Mouse (Mus musculus) limb, embryonic 12.5 days (tissue): Measurements from ENCODE around the gene Usp30. TPM values are rescaled to one million over a fixed set of nuclear protein-coding genes. Genes with fewer than 3 reads are reported as not detected.

Source experiments
- ATAC-seq: fragments of 200-750 bp; cut with Nextera tagmentation; 2 replicates; pipeline ENCODE4 v1.8.0; 2017; ENCODE audit warnings: low read depth, moderate TSS enrichment; ENCODE audit not compliant: insufficient number of reproducible peaks, insufficient read depth, low FRiP score, low TSS enrichment
- H3K27ac ChIP-seq: fragments of 300-500 bp; sonication (generic); 2 replicates; pipeline ENCODE4 v1.5.1; 2016; ENCODE audit warnings: mild to moderate bottlenecking, moderate library complexity
- H3K27me3 ChIP-seq: fragments of 300-500 bp; sonication (generic); 2 replicates; pipeline ENCODE4 v1.6.1; 2016; ENCODE audit warnings: mild to moderate bottlenecking, moderate library complexity
- H3K36me3 ChIP-seq: fragments of 300-500 bp; sonication (generic); 2 replicates; pipeline ENCODE4 v1.6.1; 2016; ENCODE audit warnings: mild to moderate bottlenecking, moderate library complexity
- H3K4me1 ChIP-seq: fragments of 300-500 bp; sonication (generic); replicated peaks from 2 replicates; pipeline ENCODE4 v1.6.1; 2016
- H3K4me2 ChIP-seq: fragments of 300-500 bp; sonication (generic); 2 replicates; pipeline ENCODE4 v1.6.1; 2016; ENCODE audit warnings: mild to moderate bottlenecking, moderate library complexity
- H3K4me3 ChIP-seq: fragments of 300-500 bp; sonication (generic); replicated peaks from 2 replicates; pipeline ENCODE4 v1.5.1; 2016; ENCODE audit warnings: mild to moderate bottlenecking
- H3K9ac ChIP-seq: fragments of 300-500 bp; sonication (generic); replicated peaks from 2 replicates; pipeline ENCODE4 v1.6.1; 2016; ENCODE audit warnings: mild to moderate bottlenecking, moderate library complexity
- H3K9me3 ChIP-seq: fragments of 300-500 bp; sonication (generic); 2 replicates; pipeline ENCODE4 v1.6.1; 2016; ENCODE audit warnings: mild to moderate bottlenecking, moderate library complexity
- WGBS: fragments of 180-500 bp; shearing (Covaris S2); methylation state at CpG from one replicate; pipeline ENCODE4 v1.1.7; 2016; 5-methylcytosine and 5-hydroxymethylcytosine counted together
- polyA plus RNA-seq: library from polyadenylated mRNA; unstranded; fragments of >200 nt; fragmentation: Nextera tagmentation; extraction: Ambion mirVana; gene quantifications from 2 replicates; pipeline ENCODE4 v1.2.1, GENCODE M21; 2016

Gene Usp30
- polyA plus RNA-seq, 1 experiment from 2014 or later = 15.5 TPM

DNA sequence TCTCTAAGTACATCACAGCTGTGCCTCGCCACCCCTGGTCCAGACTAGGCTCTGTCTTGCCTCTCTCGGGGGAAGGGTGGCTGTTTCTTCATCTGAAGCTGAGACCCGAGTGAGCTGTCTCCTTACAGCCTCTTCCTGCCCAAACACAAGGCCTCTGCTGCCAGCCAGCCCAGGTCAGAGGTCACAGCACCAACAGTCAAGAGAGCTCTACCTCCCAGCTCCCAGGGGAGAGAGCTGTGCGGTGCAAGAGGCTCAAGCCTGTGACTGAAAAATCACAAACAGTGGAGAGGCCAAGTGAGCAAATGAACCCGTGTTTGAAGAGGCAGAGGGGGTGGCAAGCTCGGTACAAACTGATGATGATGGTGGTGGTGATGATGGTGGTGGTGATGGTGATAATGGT, 1.3 kb downstream of the Usp30 start:
- no peak for ATAC-seq
- H3K9ac ChIP-seq = no peak overlapping the region
- 39% methylated on average over 6 of the region's 6 CpGs for WGBS
- no peak overlapping the region for H3K27ac ChIP-seq
- H3K9me3 ChIP-seq = no peaks in the 10 kb centered on the region
- H3K27me3 ChIP-seq = no peaks in the 10 kb centered on the region
- no peak overlapping the region for H3K4me2 ChIP-seq
- H3K4me1 ChIP-seq = no peaks in the 10 kb centered on the region
- no peaks in the 10 kb centered on the region for H3K36me3 ChIP-seq
- H3K4me3 ChIP-seq = no peak overlapping the region

DNA sequence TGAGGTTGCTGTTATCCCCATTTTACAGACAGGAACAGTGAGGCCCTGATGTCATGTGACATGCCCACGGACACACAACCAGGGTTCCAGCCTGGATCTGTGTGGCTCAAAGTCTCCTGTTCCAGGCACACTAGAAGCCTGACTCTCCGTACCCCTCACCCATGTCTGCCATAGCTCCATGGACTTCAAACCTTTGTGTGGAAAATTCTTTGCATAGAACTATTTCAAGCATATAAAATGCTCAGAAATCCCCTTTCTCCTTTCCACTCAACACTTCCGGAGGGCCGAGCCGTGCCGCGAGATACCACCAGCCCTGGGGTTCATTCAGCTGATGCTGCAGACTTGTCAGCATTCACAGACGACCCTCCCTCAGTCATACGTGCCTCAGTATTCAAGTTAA, 2.3 kb downstream of the Usp30 start:
- no peak for ATAC-seq
- no peaks in the 10 kb centered on the region for H3K36me3 ChIP-seq
- no peak overlapping the region for H3K4me2 ChIP-seq
- H3K4me3 ChIP-seq = no peak overlapping the region
- no peaks in the 10 kb centered on the region for H3K27me3 ChIP-seq
- no peaks in the 10 kb centered on the region for H3K9me3 ChIP-seq
- no peak overlapping the region for H3K9ac ChIP-seq
- 88% methylated on average over 9 of the region's 9 CpGs for WGBS
- H3K27ac ChIP-seq = no peak overlapping the region
- no peaks in the 10 kb centered on the region for H3K4me1 ChIP-seq

DNA sequence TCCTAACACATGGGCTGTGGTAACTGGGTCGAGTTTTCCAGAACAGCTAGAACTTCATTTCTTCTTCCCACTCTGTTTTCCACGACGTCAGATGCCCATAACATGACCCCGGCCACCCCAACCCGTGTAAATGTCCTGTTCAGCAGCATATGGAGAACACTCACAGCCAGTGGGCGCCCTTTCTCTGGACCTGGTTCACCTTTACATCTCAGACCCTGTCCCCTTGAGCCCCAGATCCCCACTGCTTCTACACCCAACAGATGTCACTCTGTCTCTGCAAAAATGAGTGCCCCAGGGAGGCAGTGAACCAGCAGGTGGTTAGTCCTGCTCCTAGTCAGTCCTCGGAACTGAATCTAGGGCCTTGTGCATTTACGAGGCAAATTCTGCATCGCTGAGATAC, 2.7 kb downstream of the Usp30 start:
- no peak overlapping the region for H3K4me3 ChIP-seq
- no peaks in the 10 kb centered on the region for H3K36me3 ChIP-seq
- no peak for ATAC-seq
- no peaks in the 10 kb centered on the region for H3K9me3 ChIP-seq
- WGBS = 63% methylated on average over 9 of the region's 9 CpGs
- no peak overlapping the region for H3K4me2 ChIP-seq
- no peaks in the 10 kb centered on the region for H3K27me3 ChIP-seq
- H3K9ac ChIP-seq = no peak overlapping the region
- H3K27ac ChIP-seq = no peak overlapping the region
- no peaks in the 10 kb centered on the region for H3K4me1 ChIP-seq

DNA sequence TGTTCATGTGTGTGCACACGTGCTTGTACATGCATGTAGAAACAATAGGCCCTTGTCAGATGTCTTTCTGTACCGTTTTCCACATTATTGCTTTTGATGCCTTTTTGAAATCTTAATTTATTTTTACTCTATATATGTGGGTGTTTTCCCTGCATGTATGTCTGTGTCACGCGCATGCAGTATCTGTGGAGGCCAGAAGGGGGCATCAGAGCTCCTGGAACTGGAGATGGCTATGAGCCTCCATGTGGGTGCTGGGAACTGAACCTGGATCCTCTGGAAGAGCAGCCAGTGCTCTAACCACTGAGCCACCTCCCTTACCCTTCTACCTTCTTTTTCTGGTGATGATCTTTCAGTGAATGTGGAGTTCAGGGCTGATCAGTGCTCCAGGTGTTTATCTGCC, 5.6 kb downstream of the Usp30 start:
- H3K4me2 ChIP-seq = no peak overlapping the region
- no peak overlapping the region for H3K9ac ChIP-seq
- H3K27ac ChIP-seq = no peak overlapping the region
- no peaks in the 10 kb centered on the region for H3K36me3 ChIP-seq
- 96% methylated on average over 4 of the region's 4 CpGs for WGBS
- H3K4me1 ChIP-seq = no peaks in the 10 kb centered on the region
- H3K9me3 ChIP-seq = no peaks in the 10 kb centered on the region
- ATAC-seq = no peak
- no peak overlapping the region for H3K4me3 ChIP-seq
- H3K27me3 ChIP-seq = no peaks in the 10 kb centered on the region

DNA sequence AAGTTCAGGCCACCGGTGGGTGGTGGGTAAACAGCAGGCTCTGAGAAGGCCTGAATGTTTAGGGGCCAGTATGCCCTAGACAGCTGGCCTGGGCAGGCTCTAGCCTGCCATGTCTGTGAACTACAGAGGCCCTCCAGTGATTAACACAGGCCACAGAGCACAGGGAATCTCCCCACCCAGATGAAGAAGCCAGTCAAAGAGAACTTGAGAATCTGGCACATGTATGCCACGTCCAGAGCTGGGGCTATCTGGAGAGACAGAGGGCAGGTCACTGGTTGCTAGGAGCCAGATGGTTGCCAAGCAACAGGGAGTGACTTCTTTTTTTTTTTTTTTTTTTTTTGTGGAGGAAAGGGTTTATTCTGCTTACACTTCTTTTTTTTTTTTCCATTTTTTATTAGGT, 7.0 kb downstream of the Usp30 start:
- Histone ChIP-seq H3K27ac (no peak overlapping the region), H3K9me3 (no peaks in the 10 kb centered on the region), H3K4me2 (no peak overlapping the region), H3K4me3 (no peak overlapping the region), H3K9ac (no peak overlapping the region), H3K36me3 (no peaks in the 10 kb centered on the region), H3K4me1 (no peaks in the 10 kb centered on the region), H3K27me3 (no peaks in the 10 kb centered on the region)
- 55% methylated on average over 2 of the region's 2 CpGs for WGBS
- ATAC-seq = no peak

DNA sequence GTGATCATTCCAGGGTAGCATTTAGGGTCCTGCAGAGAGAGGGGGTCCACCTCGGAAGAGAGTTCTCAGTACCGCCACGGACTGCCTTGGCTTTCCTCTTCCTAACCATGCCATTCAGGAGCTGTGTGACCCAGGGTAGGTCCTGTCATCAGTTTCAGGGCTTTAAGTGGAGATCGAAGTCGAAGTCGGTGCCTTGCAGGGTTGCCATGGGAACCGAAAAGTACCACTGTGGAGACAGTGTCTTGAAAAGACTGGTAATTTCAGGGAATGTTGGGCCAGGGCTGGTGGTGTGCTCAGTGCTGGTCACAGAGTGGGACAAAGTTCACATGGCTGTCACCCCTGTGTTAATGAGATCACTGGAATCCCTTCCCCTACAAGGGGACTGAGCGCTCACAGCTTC, 11.7 kb downstream of the Usp30 start:
- WGBS = 70% methylated on average over 8 of the region's 8 CpGs
- H3K4me1 ChIP-seq = no peaks in the 10 kb centered on the region
- ATAC-seq = no peak

DNA sequence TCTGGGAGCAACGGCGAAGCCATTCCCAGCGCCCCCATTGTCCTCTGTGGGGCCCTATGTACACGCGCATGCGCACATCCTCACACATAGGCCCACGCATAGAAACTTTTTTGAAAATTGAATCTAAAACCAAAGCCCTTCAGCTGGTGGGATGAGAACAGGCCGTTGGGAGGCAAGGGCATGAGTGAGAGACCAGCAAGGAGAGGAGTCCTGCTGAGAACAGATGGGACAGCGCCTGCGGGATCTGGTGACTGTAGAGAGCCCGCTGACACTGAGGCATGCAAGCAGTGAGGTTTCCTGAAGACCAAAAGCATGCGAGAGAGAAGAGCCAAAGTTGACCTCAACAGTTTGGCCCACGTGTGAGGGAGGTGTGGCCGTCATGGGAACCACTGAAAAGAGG, 20.2 kb downstream of the Usp30 start:
- WGBS = 78% methylated on average over 14 of the region's 14 CpGs

More for the DNA sequence above, 11.7 kb downstream of the Usp30 start:
- Histone ChIP-seq H3K36me3 (no peaks in the 10 kb centered on the region), H3K9me3 (no peaks in the 10 kb centered on the region), H3K27me3 (no peaks in the 10 kb centered on the region), H3K4me2 (no peak overlapping the region), H3K27ac (no peak overlapping the region), H3K9ac (no peak overlapping the region), H3K4me3 (no peak overlapping the region)

DNA sequence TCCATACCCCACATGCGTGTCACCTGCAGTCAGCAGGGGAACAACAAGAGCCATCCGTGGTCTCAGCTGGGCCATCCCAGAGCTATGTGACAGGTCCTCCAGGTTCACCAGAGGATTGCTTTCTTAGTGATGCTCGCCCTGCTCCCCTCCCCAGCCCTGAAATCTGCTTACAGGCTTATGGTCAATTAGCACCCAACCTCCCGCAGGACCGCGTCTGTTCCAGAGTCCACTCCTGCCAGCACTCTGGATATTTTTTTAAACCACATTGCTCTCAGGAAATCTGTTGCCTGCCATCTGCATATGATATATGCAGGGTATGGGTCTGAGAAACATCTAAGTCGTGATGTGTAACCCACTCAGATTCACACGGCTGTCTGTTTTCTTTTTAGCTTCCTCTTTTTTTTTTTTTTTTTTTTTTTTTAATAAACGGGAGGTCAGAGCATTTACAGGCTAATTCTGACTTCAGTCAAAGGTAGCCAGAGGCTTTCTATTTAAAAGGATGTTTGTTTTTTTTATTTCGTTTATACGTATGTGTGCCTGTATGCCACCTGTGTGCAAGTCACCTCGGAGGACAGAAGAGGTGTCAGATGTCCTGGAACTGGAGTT, 22.7 kb downstream of the Usp30 start:
- no peak overlapping the region for H3K4me3 ChIP-seq
- H3K36me3 ChIP-seq = no peaks in the 10 kb centered on the region
- ATAC-seq = no peak
- no peak overlapping the region for H3K9ac ChIP-seq
- WGBS = 64% methylated on average over 12 of the region's 12 CpGs
- peaks cover 7% of the 10 kb centered on the region for H3K4me1 ChIP-seq
- H3K27me3 ChIP-seq = peaks cover 21% of the 10 kb centered on the region
- no peak overlapping the region for H3K4me2 ChIP-seq
- no peak overlapping the region for H3K27ac ChIP-seq
- H3K9me3 ChIP-seq = no peaks in the 10 kb centered on the region

More for the DNA sequence above, 20.2 kb downstream of the Usp30 start:
- H3K36me3 ChIP-seq = no peaks in the 10 kb centered on the region
- no peaks in the 10 kb centered on the region for H3K4me1 ChIP-seq
- H3K9ac ChIP-seq = no peak overlapping the region
- no peak overlapping the region for H3K4me2 ChIP-seq
- no peak overlapping the region for H3K4me3 ChIP-seq
- H3K9me3 ChIP-seq = no peaks in the 10 kb centered on the region
- H3K27ac ChIP-seq = no peak overlapping the region
- no peaks in the 10 kb centered on the region; the same call in 1 of the 2 replicates for H3K27me3 ChIP-seq
- ATAC-seq = no peak

DNA sequence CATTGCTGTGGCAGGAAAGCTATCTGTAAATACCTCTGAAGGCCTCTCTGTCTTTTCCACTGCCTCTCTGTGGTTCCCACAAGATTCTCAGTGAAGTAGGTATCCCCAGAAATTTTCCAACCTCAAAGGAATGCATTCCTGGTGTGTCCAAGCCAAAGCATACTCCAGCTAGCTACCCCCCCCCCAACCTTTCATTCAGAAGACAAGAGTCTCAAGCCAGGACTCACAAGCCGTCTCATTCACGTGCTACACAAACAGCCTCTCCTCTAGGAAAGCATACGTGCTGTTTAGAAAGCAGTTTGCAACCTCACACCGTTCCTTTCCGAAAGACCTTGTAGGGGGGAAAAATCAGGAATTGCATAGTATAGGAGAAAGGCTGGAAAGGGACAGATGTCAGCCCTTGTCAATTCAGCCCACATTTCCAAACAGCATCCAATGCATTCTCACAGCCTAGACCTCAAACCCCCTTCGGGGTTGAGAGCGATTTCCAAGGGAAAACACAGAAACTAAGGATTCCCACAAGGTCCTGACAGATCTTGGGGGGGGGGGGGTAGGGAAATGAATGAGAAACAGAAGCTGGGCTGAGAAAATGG, 25.3 kb downstream of the Usp30 start:
- Histone ChIP-seq H3K9ac (no peak overlapping the region), H3K27ac (no peak overlapping the region), H3K4me1 (peaks cover 7% of the 10 kb centered on the region), H3K27me3 (peaks cover 21% of the 10 kb centered on the region), H3K36me3 (no peaks in the 10 kb centered on the region), H3K4me2 (peak overlapping the region; percentile 58; the same call in 1 of the 2 replicates), H3K4me3 (no peak overlapping the region), H3K9me3 (no peaks in the 10 kb centered on the region)
- 23% methylated on average over 7 of the region's 7 CpGs for whole genome bisulfite sequencing
- no peak for ATAC-seq

DNA sequence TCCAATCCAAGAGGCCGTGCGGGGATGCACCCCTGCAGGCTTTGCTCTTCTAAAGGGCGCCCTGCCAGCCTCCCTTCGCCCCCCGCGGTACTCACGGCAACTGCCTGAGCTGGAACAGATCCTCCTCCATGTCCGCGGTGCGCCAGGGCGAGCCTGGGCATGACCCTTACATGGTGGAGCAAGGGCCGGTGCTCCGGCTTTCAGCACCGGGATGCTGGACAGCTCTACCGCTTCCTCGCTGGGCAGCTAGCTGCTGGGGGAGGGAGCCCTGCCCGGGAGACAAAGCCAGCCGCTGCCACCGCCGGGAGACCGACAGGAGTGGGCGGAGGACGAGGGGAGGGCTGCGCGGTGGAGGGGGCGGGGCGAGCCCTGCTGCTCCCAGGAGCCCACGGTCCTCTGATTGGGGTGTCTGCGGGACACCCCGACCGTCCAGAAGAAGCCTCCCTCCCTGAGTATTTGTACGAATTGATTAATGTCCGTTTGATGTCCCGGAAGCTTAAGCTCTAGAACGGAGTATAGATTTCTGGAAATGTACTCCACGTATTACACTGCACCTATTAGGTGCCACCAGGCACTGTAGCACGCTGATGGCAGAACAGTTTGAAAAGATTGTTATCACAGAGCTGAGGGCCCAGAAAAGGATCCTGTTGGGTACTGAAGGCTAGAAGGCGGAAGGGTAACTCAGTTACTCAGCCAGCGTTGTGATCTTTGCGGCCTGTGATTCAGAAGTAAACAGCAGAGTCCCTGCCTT, 26.0 kb downstream of the Usp30 start, which contains the start of gene Svop:
TSS of gene Svop (minus strand) at position 514 of the 751 bp plus-strand sequence.
- Histone ChIP-seq H3K9ac (no peak within 1 kb of the TSS; the same call in 1 of the 2 replicates), H3K27me3 (peaks cover 21% of the 10 kb centered on the region), H3K36me3 (no peaks in the 10 kb centered on the region), H3K9me3 (no peaks in the 10 kb centered on the region), H3K4me2 (peak within 1 kb of the TSS; percentile 58), H3K4me3 (peak within 1 kb of the TSS; percentile 29), H3K27ac (no peak within 1 kb of the TSS), H3K4me1 (peaks cover 7% of the 10 kb centered on the region)
- WGBS = 2% methylated on average over 39 of the region's 40 CpGs
- ATAC-seq = no peak

DNA sequence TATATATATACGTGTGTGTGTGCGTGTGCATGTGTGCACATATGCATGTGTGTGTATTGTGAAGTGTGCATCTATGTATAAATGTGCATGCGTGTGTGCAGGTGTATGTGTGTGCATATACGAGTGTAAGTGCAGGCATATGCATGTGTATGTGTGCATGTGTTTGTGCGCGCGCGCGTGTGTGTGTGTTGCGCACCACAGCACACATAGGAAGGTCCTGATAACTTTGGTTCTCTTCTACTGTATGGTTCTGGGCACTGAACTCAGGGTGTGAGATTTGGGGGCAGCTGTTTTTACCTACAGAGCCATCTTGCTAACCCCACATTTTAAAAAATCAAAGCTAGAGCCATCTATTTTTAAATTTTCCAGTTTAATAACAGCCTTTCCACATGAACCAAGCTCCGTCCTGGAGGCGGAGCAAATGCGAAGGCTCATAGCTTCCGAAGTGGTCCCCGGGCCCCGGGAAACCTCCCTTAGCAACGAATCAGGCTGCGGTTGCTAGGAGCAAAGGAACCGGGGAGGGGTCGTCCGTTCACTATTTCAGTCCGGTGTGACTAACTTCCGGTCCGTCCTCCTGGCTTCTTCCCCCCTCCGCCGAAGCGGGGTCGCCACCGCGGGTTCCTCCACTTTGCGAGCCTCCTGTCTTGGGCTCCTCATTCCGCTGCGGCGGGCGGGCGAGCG, 34.6 kb downstream of the Usp30 start:
- Histone ChIP-seq H3K9ac (peak overlapping the region; percentile 95), H3K4me3 (peak overlapping the region; percentile 98), H3K9me3 (no peaks in the 10 kb centered on the region), H3K27ac (peak overlapping the region; percentile 66), H3K36me3 (peaks cover 28% of the 10 kb centered on the region), H3K27me3 (no peaks in the 10 kb centered on the region), H3K4me1 (peaks cover 13% of the 10 kb centered on the region), H3K4me2 (peak overlapping the region; percentile 99)
- ATAC-seq = peak; percentile 84
- 8% methylated on average over 37 of the region's 37 CpGs for WGBS
